Mouse (Mus musculus) embryo, embryonic 9.5 days (tissue): ENCODE measurements around the gene Shc1.
A peak's percentile ranks its signal among the peaks of the same experiment; 100 is the strongest.
"Not testable (repeated sequence)": the region's sequence is repeated elsewhere in the genome, so short reads cannot be mapped to it uniquely, and the experiment has no call there.

Experiments used
- DNase-seq: peaks from one replicate; pipeline ENCODE4 v3.0.0-alpha.2; 2017; ENCODE audit errors: extremely low spot score

Shc1 gene

DNA sequence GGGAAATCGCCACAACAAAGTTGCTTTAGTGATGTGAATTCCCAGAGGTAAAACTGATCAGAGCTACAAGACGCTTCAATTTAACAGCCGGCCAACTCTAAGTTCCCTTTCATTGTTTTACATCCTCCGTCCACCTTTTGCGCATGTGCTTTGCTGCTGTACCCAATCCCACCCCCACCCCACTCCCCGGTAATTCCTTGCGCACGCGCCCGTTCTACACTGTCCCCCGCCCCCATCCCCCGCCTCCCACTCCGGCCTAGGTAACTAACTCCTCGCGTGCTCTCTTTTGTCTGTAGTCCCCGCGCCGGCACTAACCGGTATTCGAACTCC is 438 bp upstream of the Shc1 start:
- no peak for DNase-seq

DNA sequence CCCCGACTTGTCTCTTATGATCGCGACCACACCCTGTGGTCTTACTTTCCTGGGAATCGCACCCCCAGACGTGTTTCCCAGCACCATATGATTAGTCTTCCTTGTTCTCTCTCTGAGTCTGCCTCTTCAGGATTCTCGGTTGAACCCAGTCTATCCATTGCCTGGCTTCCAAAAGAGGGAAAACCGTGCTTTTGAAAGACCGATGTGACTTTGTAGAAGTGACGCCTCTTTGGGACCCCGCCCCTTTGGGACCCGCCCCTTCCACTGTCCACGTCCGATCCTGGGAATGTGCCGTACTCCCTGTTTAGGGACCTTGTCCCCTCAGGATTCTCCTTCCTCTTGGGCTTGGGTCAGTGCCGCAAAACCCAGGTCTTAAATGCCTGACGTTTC is 613 bp downstream of the Shc1 start:
- peak; percentile 88 for DNase-seq

DNA sequence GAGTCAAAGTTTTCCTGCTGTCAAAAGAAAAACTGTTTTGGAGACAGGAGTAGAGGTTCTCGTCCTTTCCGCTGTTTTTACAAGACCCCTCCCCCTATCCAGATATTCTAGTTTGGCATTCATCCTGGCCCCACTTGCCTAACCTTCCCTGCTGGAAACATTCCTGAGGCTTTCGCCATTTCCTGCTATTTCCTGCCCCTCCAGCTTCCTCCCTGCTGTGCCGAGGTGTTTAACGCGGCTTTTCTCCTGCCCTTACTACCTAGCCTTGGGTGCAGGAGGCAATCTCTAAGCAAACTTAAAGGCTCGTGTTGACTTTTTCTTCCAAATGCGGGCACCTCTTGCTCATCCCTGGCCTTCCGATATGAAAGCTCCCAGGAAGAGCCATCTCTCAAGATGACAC is 1.3 kb downstream of the Shc1 start:
- peak; percentile 54 for DNase-seq

GRCm38 (mm10) chr3:89419981-89420380 is 1.7 kb downstream of the Shc1 start:
- no peak for DNase-seq

GRCm38 (mm10) chr3:89420421-89420820 is 2.2 kb downstream of the Shc1 start:
- DNase-seq, result no peak

DNA sequence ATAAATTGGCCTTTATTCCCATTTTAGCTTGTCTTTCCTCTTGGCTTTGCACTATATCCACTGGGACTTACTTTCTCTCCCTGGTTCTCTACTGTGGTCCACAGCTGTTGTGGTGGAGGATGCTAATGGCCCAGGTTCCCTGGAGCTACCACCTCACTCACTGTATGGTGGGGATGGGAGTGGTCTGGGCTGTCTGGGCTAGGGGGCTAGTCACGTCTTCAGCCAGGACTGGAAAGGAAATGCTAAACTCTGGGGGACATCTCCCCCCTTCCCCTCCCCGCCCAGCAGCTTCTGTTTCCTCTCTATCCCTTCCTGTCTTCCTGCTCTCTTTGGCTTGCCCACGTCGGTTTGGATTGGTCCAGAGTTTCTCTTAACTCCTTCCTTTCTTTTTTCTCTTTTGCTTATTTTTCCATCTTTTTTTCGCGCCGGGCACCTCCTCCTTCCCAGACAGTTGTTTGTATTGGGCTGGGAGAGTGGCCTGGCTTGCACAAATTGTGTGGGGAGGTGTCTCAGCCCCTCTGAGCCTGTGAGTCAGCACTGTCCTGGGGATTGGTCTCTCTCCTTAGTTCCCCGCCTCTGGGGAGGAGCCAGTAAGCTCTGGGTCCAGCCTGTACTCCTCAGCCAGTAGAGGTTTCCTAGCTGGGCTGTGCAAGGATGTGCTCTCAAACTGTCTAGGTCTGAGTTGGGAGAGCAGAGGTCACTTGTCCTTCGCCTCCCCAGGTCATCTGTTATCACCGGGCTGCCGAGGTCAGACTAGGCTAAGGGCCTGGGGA is 2.9 kb downstream of the Shc1 start:
- DNase-seq, result peak; percentile 80

GRCm38 (mm10) chr3:89421810-89422473 is 3.7 kb downstream of the Shc1 start:
- peak; percentile 34 for DNase-seq

GRCm38 (mm10) chr3:89422556-89423205 is 4.4 kb downstream of the Shc1 start:
- no peak for DNase-seq

GRCm38 (mm10) chr3:89424416-89425140 is 6.3 kb downstream of the Shc1 start:
- no peak for DNase-seq

DNA sequence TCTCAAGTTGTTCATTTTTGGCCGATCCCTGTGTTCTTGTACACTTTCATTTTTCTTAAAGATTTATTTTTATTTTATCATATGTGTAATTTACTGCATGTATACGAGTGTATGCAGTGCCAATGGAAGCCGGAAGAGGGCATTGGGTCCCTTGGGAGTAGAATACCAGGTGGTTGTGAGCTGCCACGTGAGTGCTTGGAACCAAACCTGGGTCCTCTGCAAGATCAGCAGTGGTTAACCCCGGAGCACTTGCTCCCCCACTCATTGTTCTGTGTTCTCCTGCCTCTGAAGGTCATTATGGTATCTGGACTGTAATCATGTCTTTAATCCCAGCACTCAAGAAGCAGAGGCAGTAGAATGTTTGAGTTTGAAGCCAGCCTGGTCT is 6.9 kb downstream of the Shc1 start:
- DNase-seq, result no peak

- DNase-seq, result no peak
Measured at GRCm38 (mm10) chr3:89425876-89426275, 7.6 kb downstream of the Shc1 start.

GRCm38 (mm10) chr3:89429021-89429420 is 10.8 kb downstream of the Shc1 start:
- not testable (repeated sequence) for DNase-seq

GRCm38 (mm10) chr3:89430171-89431159 is 12.2 kb downstream of the Shc1 start, which contains the start of gene Pygo2:
Pygo2 (plus strand) TSS chr3:89430214.
- DNase-seq, result peak; percentile 95

DNA sequence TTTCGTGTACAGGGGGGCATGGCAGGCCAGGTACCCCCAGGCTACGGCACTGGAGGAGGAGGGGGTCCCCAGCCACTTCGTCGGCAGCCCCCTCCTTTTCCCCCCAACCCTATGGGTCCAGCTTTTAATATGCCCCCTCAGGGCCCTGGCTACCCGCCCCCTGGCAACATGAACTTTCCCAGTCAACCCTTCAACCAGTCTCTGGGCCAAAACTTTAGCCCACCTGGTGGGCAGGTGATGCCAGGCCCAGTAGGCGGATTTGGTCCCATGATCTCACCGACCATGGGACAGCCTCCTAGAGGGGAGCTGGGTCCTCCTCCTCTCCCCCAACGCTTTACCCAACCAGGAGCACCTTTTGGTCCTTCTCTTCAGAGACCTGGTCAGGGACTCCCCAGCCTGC is 14.4 kb downstream of the Shc1 start:
- DNase-seq, result no peak

DNA sequence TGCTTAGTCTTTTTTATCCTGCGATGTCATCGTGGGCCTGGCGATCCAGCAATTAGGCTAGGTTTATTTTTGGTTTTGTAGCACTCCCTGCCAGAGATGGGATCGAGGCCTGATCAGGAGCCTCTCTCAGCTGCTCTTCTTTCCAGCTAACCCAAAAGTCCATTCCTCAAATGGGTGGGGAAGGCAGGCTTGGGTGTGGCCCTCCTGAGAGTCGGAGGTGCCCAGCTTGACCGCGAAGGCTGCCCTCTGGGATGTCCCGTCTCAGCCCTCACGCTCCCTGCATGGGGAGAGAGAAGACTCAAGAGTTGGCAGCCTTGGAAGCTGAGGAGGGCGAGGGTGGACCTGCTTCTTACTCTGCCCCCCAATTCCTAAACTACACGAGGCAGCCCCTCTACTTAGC is 16.3 kb downstream of the Shc1 start:
- DNase-seq, result no peak

GRCm38 (mm10) chr3:89435041-89435440 is 16.8 kb downstream of the Shc1 start:
- no peak for DNase-seq

DNA sequence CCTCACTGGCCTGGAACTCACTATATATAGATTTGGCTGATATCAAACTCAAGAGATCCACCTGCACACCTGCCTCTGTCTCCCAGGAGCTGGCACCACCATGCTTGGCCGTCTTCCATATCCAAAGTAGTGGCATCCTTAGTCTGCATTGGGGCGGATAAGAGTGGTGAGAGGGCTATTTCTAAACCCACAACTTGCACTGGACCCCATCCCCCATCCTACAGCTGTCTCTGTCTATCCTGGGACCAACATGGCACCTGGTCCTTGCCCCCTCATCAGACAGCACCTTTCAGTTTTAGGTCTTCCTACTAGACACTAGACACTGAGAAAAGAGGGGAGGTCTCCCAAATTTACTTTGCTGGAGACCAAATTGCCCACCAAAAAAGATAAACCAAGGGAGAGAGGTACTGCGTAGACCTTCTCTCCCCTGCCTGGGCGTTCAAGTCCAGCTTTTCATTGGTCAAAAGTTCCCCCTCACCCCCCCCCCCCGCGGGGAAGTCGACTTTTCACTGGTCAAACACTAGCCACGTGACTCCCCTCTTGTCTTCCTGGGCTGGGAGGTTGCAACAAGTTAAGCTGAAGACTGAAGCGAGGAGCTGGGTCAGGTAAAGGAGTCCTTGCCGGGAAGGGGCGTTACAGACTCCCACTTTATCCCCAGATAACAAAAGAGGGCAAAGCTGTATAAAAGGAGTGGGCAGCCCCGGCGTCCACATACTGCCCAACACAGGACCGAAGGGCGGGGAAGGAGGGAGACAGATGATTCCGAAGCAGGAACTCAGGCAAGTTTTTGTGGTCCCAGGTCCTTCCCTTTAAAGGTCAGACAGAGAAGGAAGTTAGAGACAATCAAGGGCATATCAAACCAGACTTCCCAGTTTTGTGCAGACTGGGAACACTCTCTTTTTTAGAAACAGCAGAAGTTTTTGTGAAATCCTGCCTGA is 18.2 kb downstream of the Shc1 start, which contains the start of gene Pbxip1:
Pbxip1 (plus strand) TSS at position 531 of the 938 bp plus-strand sequence.
- DNase-seq, result peak; percentile 88

GRCm38 (mm10) chr3:89437269-89437668 is 19.0 kb downstream of the Shc1 start:
- peak; percentile 43 for DNase-seq

GRCm38 (mm10) chr3:89440691-89441090 is 22.4 kb downstream of the Shc1 start:
- no peak for DNase-seq
